Mouse (Mus musculus): ENCODE results near the gene Ctdsp2. TPM values are rescaled to one million over a fixed set of nuclear protein-coding genes. Genes with fewer than 3 reads are reported as not detected.

The Ctdsp2 gene
- total and polyA plus RNA-seq, 3 experiments: 8.9 to 21.9 (median 20.2) TPM

DNA sequence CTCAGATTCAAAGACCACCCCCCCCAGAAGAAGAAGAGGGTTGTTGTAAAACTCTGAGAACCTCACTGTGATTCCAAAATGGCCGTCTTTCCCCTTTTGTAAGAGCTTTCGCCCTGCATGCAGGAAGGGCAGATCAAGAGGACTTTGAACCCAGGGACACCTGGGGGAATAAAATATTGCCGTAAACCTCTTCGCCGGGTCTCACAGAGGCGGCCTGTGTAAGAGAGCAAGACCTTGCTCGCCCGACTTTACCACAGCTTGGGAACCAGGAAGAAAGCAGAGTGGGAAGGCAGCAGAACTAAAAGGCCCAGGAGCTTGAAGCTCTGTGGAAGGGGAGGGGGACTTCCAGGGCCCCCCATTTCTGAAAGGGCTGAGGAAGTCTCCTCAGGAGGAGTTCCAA, 43.4 kb upstream of the Ctdsp2 start:
- Histone ChIP-seq H3K27ac (ENCODE audit: insufficient read depth, low read depth) (no peak overlapping the region), H3K79me2 (replicated peaks; ENCODE audit: control insufficient read depth, extremely low read depth, insufficient read depth, poor library complexity, severe bottlenecking) (no peaks in the 10 kb centered on the region), H3K9ac (ENCODE audit: insufficient read depth, low read depth) (no peak overlapping the region), H3K36me3 (replicated peaks in 1 of 2; ENCODE audit: control insufficient read depth in 1 of 2, insufficient read depth in 1 of 2, low read length in 1 of 2) (no peaks in the 10 kb centered on the region), H3K4me3 (replicated peaks in 1 of 3; ENCODE audit: low read depth in 2 of 3, low read length in 2 of 3, poor library complexity in 1 of 3) (no peak overlapping the region), H3K4me1 (ENCODE audit: control insufficient read depth in 1 of 2, insufficient read depth in 2 of 2) (peaks cover 0 to 30% of the 10 kb centered on the region in 2 experiments; a peak in 3 of 4 replicates), H3K27me3 (replicated peaks) (no peaks in the 10 kb centered on the region), H3K9me3 (replicated peaks; ENCODE audit: low read length) (peaks cover 16% of the 10 kb centered on the region), H3K4me2 (ENCODE audit: insufficient read depth, low read depth, poor library complexity, severe bottlenecking) (no peak overlapping the region)
- in situ Hi-C loops (cut with MboI; ENCODE audit: low pct_ligation_motif_present, low pct_unique_long_range_greater_than_20kb, low sequenced_read_pairs): no loop called here
- DNase-seq (ENCODE audit: extremely low read depth): no peak
- dilution Hi-C loops (cut with MboI; ENCODE audit: extremely low pct_ligation_motif_present, extremely low pct_unique_long_range_greater_than_20kb, low sequenced_read_pairs): no loop called here
- TF ChIP-seq TCF12 (IDR thresholded peaks at IDR 0.05; ENCODE audit: low read depth, low read length): no peak
- TF ChIP-seq EP300 (IDR thresholded peaks at IDR 0.05; ENCODE audit: low read length): no peak
- TF ChIP-seq POLR2AphosphoS2 (IDR thresholded peaks at IDR 0.05; ENCODE audit: low read depth, low read length): no peak
- TF ChIP-seq MYC (IDR thresholded peaks at IDR 0.05; ENCODE audit: low read depth, low read length): no peak
- TF ChIP-seq ZMIZ1 (IDR thresholded peaks at IDR 0.05; ENCODE audit: low read depth, low read length): no peak
- TF ChIP-seq TBP (conservative IDR thresholded peaks at IDR 0.05; ENCODE audit: low read depth, low read length): no peak
- no peak for TF ChIP-seq SIN3A (IDR thresholded peaks at IDR 0.05; ENCODE audit: low read length)
- TF ChIP-seq KAT2A (IDR thresholded peaks at IDR 0.05; ENCODE audit: insufficient replicate concordance, low read length): no peak
- TF ChIP-seq MAFK (IDR thresholded peaks at IDR 0.05; ENCODE audit: insufficient replicate concordance, low read length): no peak
- no peak for TF ChIP-seq IRF4 (IDR thresholded peaks at IDR 0.05; ENCODE audit: low read depth, low read length)
- no peak for TF ChIP-seq PAX5 (IDR thresholded peaks at IDR 0.05; ENCODE audit: low read length)
- no peak for TF ChIP-seq SMC3 (IDR thresholded peaks at IDR 0.05; ENCODE audit: low read depth, low read length)
- no peak for TF ChIP-seq JUND (conservative IDR thresholded peaks at IDR 0.05; ENCODE audit: low read depth, low read length)
- TF ChIP-seq GABPA (IDR thresholded peaks at IDR 0.05; ENCODE audit: insufficient replicate concordance, low read depth, low read length): no peak
- TF ChIP-seq ETS1 (conservative IDR thresholded peaks at IDR 0.05; ENCODE audit: low read depth, low read length): no peak
- no peak for TF ChIP-seq NRF1 (IDR thresholded peaks at IDR 0.05; ENCODE audit: low read depth, low read length)

DNA sequence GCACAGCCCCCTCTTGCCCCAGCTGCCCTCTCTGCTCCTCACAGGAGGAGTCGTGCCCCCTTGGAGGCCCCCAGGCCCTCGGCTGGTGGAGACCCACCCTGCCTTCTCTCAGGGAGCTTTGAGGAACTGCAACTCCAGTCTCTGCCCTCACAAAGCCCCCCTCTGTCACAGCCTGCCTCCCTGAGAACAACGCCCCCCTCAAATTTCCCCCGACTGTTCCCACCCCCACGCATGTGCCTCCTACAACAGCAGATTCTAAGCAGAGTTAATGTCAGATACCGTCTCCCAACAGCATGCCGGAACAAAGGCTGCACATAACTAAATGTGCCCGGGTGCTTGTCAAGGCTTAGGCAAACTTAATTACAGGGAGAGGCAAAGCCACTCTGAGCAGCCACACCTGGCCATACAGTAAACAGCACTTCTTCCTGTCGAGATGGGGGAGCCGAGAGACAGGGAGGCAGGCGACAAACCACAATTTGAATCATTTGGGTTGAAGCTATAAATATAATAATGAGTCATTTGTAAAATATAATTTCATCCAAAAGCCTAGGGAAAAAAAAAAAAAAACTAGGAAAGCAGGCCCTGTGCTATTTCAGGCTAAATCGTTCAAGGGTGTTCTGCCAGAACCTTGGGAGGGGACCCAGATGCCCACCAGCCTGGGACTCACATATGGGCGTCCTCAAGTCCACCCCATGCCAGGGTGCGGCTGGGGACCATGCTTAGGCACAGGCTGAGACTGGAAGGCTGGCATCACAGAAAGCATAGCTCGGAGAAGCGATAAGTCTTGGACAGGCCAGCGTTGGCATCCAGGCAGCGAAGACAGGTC, 42.7 kb upstream of the Ctdsp2 start:
- no peak overlapping the region for H3K4me3 ChIP-seq (replicated peaks in 1 of 3; ENCODE audit: low read depth in 2 of 3, low read length in 2 of 3, poor library complexity in 1 of 3)
- in situ Hi-C loops (cut with MboI; ENCODE audit: low pct_ligation_motif_present, low pct_unique_long_range_greater_than_20kb, low sequenced_read_pairs): no loop called here
- H3K27ac ChIP-seq (ENCODE audit: insufficient read depth, low read depth): no peak overlapping the region
- no peaks in the 10 kb centered on the region for H3K79me2 ChIP-seq (replicated peaks; ENCODE audit: control insufficient read depth, extremely low read depth, insufficient read depth, poor library complexity, severe bottlenecking)
- dilution Hi-C loops (cut with MboI; ENCODE audit: extremely low pct_ligation_motif_present, extremely low pct_unique_long_range_greater_than_20kb, low sequenced_read_pairs): no loop called here
- peak; percentile 34 for DNase-seq (ENCODE audit: extremely low read depth)
- H3K4me2 ChIP-seq (ENCODE audit: insufficient read depth, low read depth, poor library complexity, severe bottlenecking): no peak overlapping the region
- TF ChIP-seq CHD2 (IDR thresholded peaks at IDR 0.05; ENCODE audit: low read length): no peak
- peak; percentile 10; the same call in 1 of the 2 replicates for TF ChIP-seq MEF2A (IDR thresholded peaks at IDR 0.05; ENCODE audit: borderline replicate concordance, low read depth, low read length)
- H3K9me3 ChIP-seq (replicated peaks; ENCODE audit: low read length): peaks cover 16% of the 10 kb centered on the region
- no peak overlapping the region for H3K9ac ChIP-seq (ENCODE audit: insufficient read depth, low read depth)
- no peaks in the 10 kb centered on the region for H3K27me3 ChIP-seq (replicated peaks)
- H3K36me3 ChIP-seq (replicated peaks in 1 of 2; ENCODE audit: control insufficient read depth in 1 of 2, insufficient read depth in 1 of 2, low read length in 1 of 2): no peaks in the 10 kb centered on the region
- peaks cover 0 to 24% of the 10 kb centered on the region in 2 experiments; a peak in 3 of 4 replicates for H3K4me1 ChIP-seq (ENCODE audit: control insufficient read depth in 1 of 2, insufficient read depth in 2 of 2)
